Mouse (Mus musculus) megakaryocyte, embryonic 14.5 days (primary cell): ENCODE data around the gene Klrg1.

ENCODE experiments used
- FLI1 ChIP-seq: IDR thresholded peaks from 2 replicates; pipeline ENCODE4 v1.6.1; 2012; ENCODE audit warnings: low read length, inconsistent platforms, mixed read lengths
- GATA1 ChIP-seq: IDR thresholded peaks from 3 replicates; pipeline ENCODE4 v1.6.1; 2012; ENCODE audit warnings: mixed read lengths, low read length, inconsistent platforms, borderline replicate concordance

DNA sequence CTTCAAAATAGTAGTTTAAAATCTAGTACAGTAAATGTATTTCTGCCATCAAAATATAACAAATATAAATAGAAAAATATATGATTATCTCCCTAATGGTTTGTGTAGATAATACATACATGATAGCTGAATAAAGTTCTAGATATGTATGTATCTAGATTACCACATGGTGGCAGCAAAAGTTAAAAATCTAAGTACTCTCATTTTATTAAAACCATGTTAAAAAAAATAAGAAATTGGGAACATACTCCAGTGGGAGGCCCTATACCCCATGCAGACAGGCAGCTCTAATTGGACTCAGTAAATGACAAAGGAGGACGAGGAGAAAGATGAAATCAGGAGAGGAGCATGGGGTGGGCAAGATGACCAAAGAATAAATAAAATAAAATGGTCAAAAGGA is 30.5 kb downstream of the Klrg1 start:
- TF ChIP-seq GATA1 (no peak), FLI1 (no peak)
